Mouse (Mus musculus) CH12.LX (cell line): ENCODE data around the gene Map6. TPM values are rescaled to one million over a fixed set of nuclear protein-coding genes. Genes with fewer than 3 reads are reported as not detected.

ENCODE experiments used
- DNase-seq: peaks from one replicate; pipeline ENCODE4 v3.0.0-alpha.2; 2013; ENCODE audit errors: extremely low read depth
- H3K27ac ChIP-seq: 2 replicates; pipeline ENCODE4 v1.5.1; 2012; ENCODE audit warnings: low read depth, mild to moderate bottlenecking, control low read depth, moderate library complexity; ENCODE audit not compliant: insufficient read depth
- H3K27me3 ChIP-seq: replicated peaks from 2 replicates; pipeline ENCODE3; 2012; ENCODE audit warnings: inconsistent platforms
- H3K36me3 ChIP-seq, 2 experiments: replicated peaks in 1 of 2; 2 replicates each; pipeline versions ENCODE3 to v1.6.1; 2012; ENCODE audit warnings: inconsistent platforms in 1 of 2, low read length in 1 of 2, mild to moderate bottlenecking in 1 of 2, mixed read lengths in 1 of 2, moderate library complexity in 1 of 2; ENCODE audit not compliant: control insufficient read depth in 1 of 2, insufficient read depth in 1 of 2
- H3K4me1 ChIP-seq, 2 experiments: 2 replicates each; pipeline ENCODE4 v1.6.1; 2012; ENCODE audit warnings: inconsistent platforms in 1 of 2, moderate library complexity in 1 of 2; ENCODE audit not compliant: insufficient read depth in 2 of 2, control insufficient read depth in 1 of 2
- H3K4me2 ChIP-seq: 2 replicates; pipeline ENCODE4 v1.6.1; 2012; ENCODE audit warnings: low read depth, mild to moderate bottlenecking, control low read depth; ENCODE audit not compliant: poor library complexity, insufficient read depth, severe bottlenecking
- H3K4me3 ChIP-seq, 3 experiments: fragments of 150-350 bp in 1 of 3; sonication (generic) in 1 of 3; replicated peaks in 1 of 3; 2 replicates each; pipeline versions ENCODE3 to v1.5.1; 2011 to 2012; ENCODE audit warnings: low read depth in 2 of 3, low read length in 2 of 3, mild to moderate bottlenecking in 2 of 3, moderate library complexity in 2 of 3, control low read depth in 1 of 3, improper control_type of control experiment in 1 of 3, inconsistent platforms in 1 of 3, mixed read lengths in 1 of 3; ENCODE audit not compliant: poor library complexity in 1 of 3
- H3K79me2 ChIP-seq: replicated peaks from 2 replicates; pipeline ENCODE4 v1.6.1; 2012; ENCODE audit warnings: mild to moderate bottlenecking, moderate library complexity; ENCODE audit not compliant: control insufficient read depth, poor library complexity, insufficient read depth, severe bottlenecking; ENCODE audit errors: extremely low read depth
- H3K9ac ChIP-seq: 2 replicates; pipeline ENCODE4 v1.6.1; 2012; ENCODE audit warnings: low read depth, mild to moderate bottlenecking, control low read depth, moderate library complexity; ENCODE audit not compliant: insufficient read depth
- H3K9me3 ChIP-seq: replicated peaks from 2 replicates; pipeline ENCODE3; 2012; ENCODE audit warnings: low read length, inconsistent platforms, mixed read lengths
- BHLHE40 ChIP-seq: IDR thresholded peaks from 2 replicates; pipeline ENCODE4 v1.6.1; 2011; ENCODE audit warnings: mild to moderate bottlenecking, low read depth, low read length, improper control_type of control experiment
- EP300 ChIP-seq: IDR thresholded peaks from 2 replicates; pipeline ENCODE4 v1.6.1; 2011; ENCODE audit warnings: low read length, improper control_type of control experiment
- ETS1 ChIP-seq: conservative IDR thresholded peaks from 2 replicates; pipeline ENCODE4 v1.6.1; 2012; ENCODE audit warnings: low read depth, mild to moderate bottlenecking, inconsistent platforms, low read length, improper control_type of control experiment, moderate library complexity
- GABPA ChIP-seq: IDR thresholded peaks from 2 replicates; pipeline ENCODE4 v1.6.1; 2012; ENCODE audit warnings: low read depth, low read length, improper control_type of control experiment, inconsistent platforms; ENCODE audit not compliant: insufficient replicate concordance
- HCFC1 ChIP-seq: IDR thresholded peaks from 2 replicates; pipeline ENCODE4 v1.6.1; 2012; ENCODE audit warnings: low read depth, mild to moderate bottlenecking, inconsistent platforms, low read length, improper control_type of control experiment
- JUN ChIP-seq: IDR thresholded peaks from 2 replicates; pipeline ENCODE4 v1.6.1; 2011; ENCODE audit warnings: low read depth, mild to moderate bottlenecking, low read length, improper control_type of control experiment, moderate library complexity; ENCODE audit not compliant: insufficient read depth
- MAFK ChIP-seq: IDR thresholded peaks from 2 replicates; pipeline ENCODE4 v1.6.1; 2011; ENCODE audit warnings: low read length, improper control_type of control experiment; ENCODE audit not compliant: insufficient replicate concordance
- NRF1 ChIP-seq: IDR thresholded peaks from 2 replicates; pipeline ENCODE4 v1.6.1; 2014; ENCODE audit warnings: low read depth, mild to moderate bottlenecking, inconsistent platforms, low read length, improper control_type of control experiment, moderate library complexity
- PAX5 ChIP-seq: IDR thresholded peaks from 2 replicates; pipeline ENCODE4 v1.6.1; 2012; ENCODE audit warnings: low read length, inconsistent platforms, mixed read lengths
- POLR2A ChIP-seq: IDR thresholded peaks from 2 replicates; pipeline ENCODE4 v1.6.1; 2011; ENCODE audit warnings: low read depth, mild to moderate bottlenecking, improper control_type of control experiment, low read length
- RAD21 ChIP-seq: IDR thresholded peaks from 2 replicates; pipeline ENCODE4 v1.6.1; 2011; ENCODE audit warnings: low read depth, mild to moderate bottlenecking, low read length, improper control_type of control experiment, moderate library complexity
- RCOR1 ChIP-seq: conservative IDR thresholded peaks from 2 replicates; pipeline ENCODE4 v1.6.1; 2012; ENCODE audit warnings: low read depth, mild to moderate bottlenecking, inconsistent platforms, low read length, improper control_type of control experiment
- TBP ChIP-seq: conservative IDR thresholded peaks from 2 replicates; pipeline ENCODE4 v1.6.1; 2011; ENCODE audit warnings: low read depth, low read length, improper control_type of control experiment
- UBTF ChIP-seq: IDR thresholded peaks from 2 replicates; pipeline ENCODE4 v1.6.1; 2012; ENCODE audit warnings: low read depth, mild to moderate bottlenecking, inconsistent platforms, low read length, improper control_type of control experiment, moderate library complexity
- USF1 ChIP-seq: IDR thresholded peaks from 2 replicates; pipeline ENCODE4 v1.6.1; 2014; ENCODE audit warnings: low read depth, mild to moderate bottlenecking, inconsistent platforms, low read length, improper control_type of control experiment
- USF2 ChIP-seq: conservative IDR thresholded peaks from 2 replicates; pipeline ENCODE4 v1.6.1; 2011; ENCODE audit warnings: low read depth, low read length, improper control_type of control experiment
- ZC3H11A ChIP-seq: IDR thresholded peaks from 2 replicates; pipeline ENCODE4 v1.6.1; 2012; ENCODE audit warnings: low read depth, mild to moderate bottlenecking, inconsistent platforms, low read length, improper control_type of control experiment
- ZKSCAN1 ChIP-seq: IDR thresholded peaks from 2 replicates; pipeline ENCODE4 v1.6.1; 2012; ENCODE audit warnings: low read depth, inconsistent platforms, low read length, improper control_type of control experiment, borderline replicate concordance
- dilution Hi-C: fragments of 300-500 bp; cut with MboI; formaldehyde crosslinking; loops from 2 replicates; pipeline ENCODE4 v1.14.3; 2020; ENCODE audit warnings: low sequenced_read_pairs; ENCODE audit not compliant: extremely low pct_unique_long_range_greater_than_20kb, extremely low pct_ligation_motif_present
- in situ Hi-C: fragments of 300-500 bp; cut with MboI; formaldehyde crosslinking; loops from 3 replicates; pipeline ENCODE4 v1.14.3; 2019; ENCODE audit warnings: low sequenced_read_pairs, low pct_ligation_motif_present, low pct_unique_long_range_greater_than_20kb, mixed read lengths
- polyA plus RNA-seq: library from polyadenylated mRNA; unstranded; fragments of >175 nt; gene quantifications from 2 replicates; pipeline ENCODE4 v1.2.1, GENCODE M21; 2012; ENCODE audit warnings: low read depth; ENCODE audit not compliant: insufficient read length
- total RNA-seq, 2 experiments: library from RNA; depleted of rRNA; stranded (reverse); fragments of 300-350 nt in 1 of 2; fragments of >200 nt in 1 of 2; gene quantifications; 2 replicates each; pipeline ENCODE4 v1.2.3; 2012 to 2014

The Map6 gene
- total and polyA plus RNA-seq, 3 experiments, result 0.32 to 1.4 (median 1.1) TPM

DNA sequence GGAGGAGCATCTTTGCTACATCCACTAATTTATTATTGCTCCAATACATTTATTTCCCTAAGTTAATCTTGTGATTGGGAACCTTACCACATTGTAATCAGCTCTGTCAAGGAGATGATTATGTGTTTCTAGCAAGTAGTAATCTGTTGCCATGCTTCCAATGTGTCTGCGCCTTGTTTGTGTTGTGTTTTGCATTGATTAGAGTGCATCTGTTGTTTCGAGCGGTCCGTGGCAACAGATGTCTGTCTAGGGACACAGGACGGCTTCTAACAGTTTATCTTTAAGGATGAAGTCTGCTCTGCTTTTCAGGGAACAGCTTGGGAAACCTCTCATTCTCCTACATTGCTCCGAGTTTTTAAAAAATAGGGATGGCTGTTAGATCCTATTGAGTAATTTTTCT lies 7.9 kb downstream of the Map6 start:
- no peak overlapping the region for H3K4me2 ChIP-seq
- H3K9me3 ChIP-seq, result no peaks in the 10 kb centered on the region
- H3K4me3 ChIP-seq, result no peak overlapping the region
- no peaks in the 10 kb centered on the region for H3K27me3 ChIP-seq
- in situ Hi-C loops, result no loop called here
- no peaks in the 10 kb centered on the region for H3K36me3 ChIP-seq
- H3K9ac ChIP-seq, result no peak overlapping the region
- no peak overlapping the region for H3K27ac ChIP-seq
- H3K79me2 ChIP-seq, result no peaks in the 10 kb centered on the region
- TF ChIP-seq HCFC1 (no peak), RCOR1 (no peak), MAFK (no peak), UBTF (no peak), POLR2A (no peak), BHLHE40 (no peak), ETS1 (no peak), TBP (no peak), GABPA (no peak), JUN (no peak)
- DNase-seq, result no peak
- no peaks in the 10 kb centered on the region for H3K4me1 ChIP-seq
- dilution Hi-C loops, result no loop called here

- no peak for TF ChIP-seq RAD21
- no peak for TF ChIP-seq EP300
- no peak for TF ChIP-seq ZC3H11A
- TF ChIP-seq NRF1, result no peak
- no peak for TF ChIP-seq GABPA
- no peak for TF ChIP-seq USF2
- TF ChIP-seq USF1, result no peak
- no peak for TF ChIP-seq PAX5
- TF ChIP-seq MAFK, result no peak
- no peak for TF ChIP-seq ZKSCAN1
- Histone ChIP-seq H3K27ac (no peak overlapping the region), H3K4me3 (no peak overlapping the region), H3K9me3 (no peaks in the 10 kb centered on the region), H3K79me2 (no peaks in the 10 kb centered on the region), H3K9ac (no peak overlapping the region), H3K4me2 (no peak overlapping the region), H3K27me3 (no peaks in the 10 kb centered on the region), H3K36me3 (no peaks in the 10 kb centered on the region), H3K4me1 (no peaks in the 10 kb centered on the region)
- dilution Hi-C loops, result no loop called here
- in situ Hi-C loops, result no loop called here
- DNase-seq, result no peak
These were observed 9.4 kb downstream of the Map6 start for GRCm38 (mm10) chr7:99276679-99277078.
